Comparison of ENCODE assay signal across 9 mouse cellular contexts in the genomic region with DNA sequence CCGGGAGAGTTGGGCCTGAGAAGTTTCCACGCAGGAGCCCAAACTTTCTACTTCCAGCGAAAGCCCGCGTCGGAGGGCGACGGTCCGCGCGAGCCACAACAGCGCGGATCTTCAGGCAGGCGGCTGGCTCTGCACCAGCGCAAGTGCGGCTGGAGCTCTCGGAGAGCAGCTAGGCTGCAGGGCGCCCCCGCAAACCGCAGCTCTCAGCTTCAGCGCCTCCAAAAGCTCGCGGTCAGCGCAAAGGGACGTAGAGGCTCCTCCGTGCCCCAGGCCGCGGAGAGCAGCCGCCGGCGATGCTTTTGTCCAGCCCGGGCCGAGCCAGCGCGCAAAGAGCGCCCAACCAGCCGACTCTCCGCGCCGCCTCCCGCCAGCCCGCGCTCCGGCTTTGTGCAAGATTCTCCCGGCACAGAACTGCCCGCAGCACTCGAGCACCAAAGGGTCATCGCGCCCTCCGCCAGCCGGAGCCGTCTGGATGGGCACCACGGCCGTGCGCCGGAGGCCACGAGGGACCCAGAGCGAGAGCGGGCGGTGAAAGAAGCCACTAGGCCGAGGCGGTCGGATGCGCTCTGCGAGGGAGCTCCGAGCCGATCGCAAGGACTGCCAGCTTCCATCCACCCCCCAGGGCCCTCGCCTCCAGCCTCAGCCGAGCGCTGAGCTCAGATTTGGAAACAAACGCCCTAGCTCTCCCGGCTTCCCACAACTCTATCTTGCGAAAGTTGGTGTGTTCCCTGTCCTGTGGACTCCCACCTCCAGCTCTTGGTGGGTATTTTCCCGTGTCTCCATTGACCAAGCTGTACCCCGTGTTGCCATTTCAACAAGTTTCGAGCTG. TPM values are rescaled to one million over a fixed set of nuclear protein-coding genes. Genes with fewer than 3 reads are reported as not detected.
DNase-seq lines count a peak whose midpoint lies in the region; ATAC-seq and TF ChIP-seq lines count a peak whose summit lies in the region.
"Had no signal": no experiment of that assay in that cellular context is flagged by ENCODE, and none has a peak within 500 bp of the region (broad histone marks: within the 10 kb centered on the region; RNA-seq: fewer than 3 reads in every experiment).

No protein-coding gene starts in this region.

- peaks cover 33% of the 10 kb centered on the region for H3K4me1 ChIP-seq in heart, embryonic 13.5 days
- peaks cover 21% of the 10 kb centered on the region for H3K4me1 ChIP-seq in liver, adult 2 months (ENCODE audit: control insufficient read depth, insufficient read depth, low read length)
- peaks cover 21% of the 10 kb centered on the region for H3K4me1 ChIP-seq in small intestine, adult 2 months (ENCODE audit: control insufficient read depth, insufficient read depth, insufficient read length, low read length)

- TF ChIP-seq CTCF in liver, adult 2 months (IDR thresholded peaks at IDR 0.05; ENCODE audit: low read depth, low read length), result no peak
- TF ChIP-seq CTCF in small intestine, adult 2 months (IDR thresholded peaks at IDR 0.05; ENCODE audit: extremely low read depth, insufficient read length, insufficient replicate concordance, low read depth, low read length), result no peak

- no peak overlapping the region for H3K27ac ChIP-seq in heart, embryonic 13.5 days (replicated peaks)
- no peak overlapping the region for H3K27ac ChIP-seq in liver, adult 2 months (replicated peaks; ENCODE audit: insufficient read depth, low read depth, low read length)
- no peak overlapping the region for H3K27ac ChIP-seq in small intestine, adult 2 months (ENCODE audit: insufficient read depth, low read depth, low read length)

- peak overlapping the region; percentile 66 for H3K9ac ChIP-seq in heart, embryonic 13.5 days
- no peak overlapping the region for H3K9ac ChIP-seq in liver, adult 2 months (ENCODE audit: low read depth, low read length)

- H3K4me3 ChIP-seq in heart, embryonic 13.5 days, result peak overlapping the region; percentile 51
- peak overlapping the region; percentile 29; the same call in 1 of the 2 replicates for H3K4me3 ChIP-seq in liver, adult 2 months (ENCODE audit: insufficient read depth, low read depth, low read length)
- peak overlapping the region; percentile 34 for H3K4me3 ChIP-seq in small intestine, adult 2 months (ENCODE audit: low read depth, low read length)

- under 1% methylated on average over 76 of the region's 77 CpGs for WGBS in heart, embryonic 13.5 days
- WGBS in liver, adult 2 months, result 2% methylated on average over 77 of the region's 77 CpGs
- 1% methylated on average over 77 of the region's 77 CpGs for WGBS in small intestine, adult 2 months

- TF ChIP-seq POLR2A in liver, adult 2 months (IDR thresholded peaks at IDR 0.05; ENCODE audit: extremely low read depth, insufficient read depth, low read length), result no peak
- TF ChIP-seq POLR2A in small intestine, adult 2 months (IDR thresholded peaks at IDR 0.05; ENCODE audit: low read depth, low read length), result no peak

- H3K79me2 ChIP-seq in liver, adult 2 months (ENCODE audit: control insufficient read depth, insufficient read depth, low read length), result no peaks in the 10 kb centered on the region

- H3K27me3 ChIP-seq in heart, embryonic 13.5 days (replicated peaks), result peaks cover 100% of the 10 kb centered on the region
- peaks cover 62% of the 10 kb centered on the region for H3K27me3 ChIP-seq in liver, adult 2 months (ENCODE audit: control insufficient read depth, insufficient read depth, low read length)
- H3K27me3 ChIP-seq in small intestine, adult 2 months (ENCODE audit: control insufficient read depth, insufficient read depth, low read length), result peaks cover 92% of the 10 kb centered on the region

- H3K4me2 ChIP-seq in heart, embryonic 13.5 days, result peak overlapping the region; percentile 71

- no peaks in the 10 kb centered on the region for H3K36me3 ChIP-seq in heart, embryonic 13.5 days
- H3K36me3 ChIP-seq in liver, adult 2 months (ENCODE audit: control insufficient read depth, insufficient read depth, low read length), result no peaks in the 10 kb centered on the region
- no peaks in the 10 kb centered on the region for H3K36me3 ChIP-seq in small intestine, adult 2 months (ENCODE audit: control insufficient read depth, insufficient read depth, low read length)

- no peaks in the 10 kb centered on the region for H3K9me3 ChIP-seq in heart, embryonic 13.5 days

- ATAC-seq in heart, embryonic 13.5 days (ENCODE audit: extremely low read depth, insufficient number of reproducible peaks, low FRiP score, low TSS enrichment), result no peak

- peak; percentile 55 for DNase-seq in adrenal gland, postnatal 10 days
- DNase-seq in adrenal gland, postnatal 25 days, result no peak
- DNase-seq in right cerebral cortex, adult 18-20 months, result peak; percentile 49
- DNase-seq in right cerebral cortex, postnatal 25 days, result no peak
- no peak for DNase-seq in liver, adult 2 months (ENCODE audit: extremely low read depth, low read depth, low spot score)
- DNase-seq in spleen, postnatal 10 days (ENCODE audit: low spot score in 2 of 2), result no peak

RNA-seq across cellular contexts. Expression of gene Pax6, which starts 7.6 kb away (rescaled TPM):
- total RNA-seq in adrenal gland, postnatal 10 days (2021), result under 1 TPM in 1 of 2 experiments, not detected in 1; 0.36 TPM
- not detected in 2 replicates for total RNA-seq in adrenal gland, postnatal 25 days (2021)
- 0.09 and 0.19 TPM in 2 replicates for polyA plus RNA-seq in heart, embryonic 13.5 days (2015; fragmentation: Nextera tagmentation; extraction: Ambion mirVana)
- not detected in 2 replicates for total RNA-seq in liver, adult 2 months (2014; rRNA removed)
- not detected in 2 replicates for polyA plus RNA-seq in liver, adult 2 months (2012; rRNA removed)
- polyA plus RNA-seq in small intestine, adult 2 months (2012; rRNA removed), result 1.2 and 2.6 TPM in 2 replicates
- polyA plus RNA-seq: gonadal fat pad, adult 2 months had no signal

Comparison
In these comparisons a context has a peak if more than half of its experiments do, and no peak if none do; other contexts are left out.
1. DNase-seq: peak in adrenal gland, postnatal 10 days (single experiment) and right cerebral cortex, adult 18-20 months (single experiment); none in adrenal gland, postnatal 25 days (single experiment), right cerebral cortex, postnatal 25 days (single experiment), liver, adult 2 months (single experiment) and spleen, postnatal 10 days (0 of 2).
2. Peak in every context shown above with its lines, with median percentiles within 50 percentile points of each other: H3K4me3 ChIP-seq.